Mouse (Mus musculus) megakaryocyte, embryonic 14.5 days (primary cell): ENCODE data around the gene Dnah11.

Experiments used
- FLI1 ChIP-seq: IDR thresholded peaks from 2 replicates; pipeline ENCODE4 v1.6.1; 2012; ENCODE audit warnings: low read length, inconsistent platforms, mixed read lengths
- GATA1 ChIP-seq: IDR thresholded peaks from 3 replicates; pipeline ENCODE4 v1.6.1; 2012; ENCODE audit warnings: mixed read lengths, low read length, inconsistent platforms, borderline replicate concordance

DNA sequence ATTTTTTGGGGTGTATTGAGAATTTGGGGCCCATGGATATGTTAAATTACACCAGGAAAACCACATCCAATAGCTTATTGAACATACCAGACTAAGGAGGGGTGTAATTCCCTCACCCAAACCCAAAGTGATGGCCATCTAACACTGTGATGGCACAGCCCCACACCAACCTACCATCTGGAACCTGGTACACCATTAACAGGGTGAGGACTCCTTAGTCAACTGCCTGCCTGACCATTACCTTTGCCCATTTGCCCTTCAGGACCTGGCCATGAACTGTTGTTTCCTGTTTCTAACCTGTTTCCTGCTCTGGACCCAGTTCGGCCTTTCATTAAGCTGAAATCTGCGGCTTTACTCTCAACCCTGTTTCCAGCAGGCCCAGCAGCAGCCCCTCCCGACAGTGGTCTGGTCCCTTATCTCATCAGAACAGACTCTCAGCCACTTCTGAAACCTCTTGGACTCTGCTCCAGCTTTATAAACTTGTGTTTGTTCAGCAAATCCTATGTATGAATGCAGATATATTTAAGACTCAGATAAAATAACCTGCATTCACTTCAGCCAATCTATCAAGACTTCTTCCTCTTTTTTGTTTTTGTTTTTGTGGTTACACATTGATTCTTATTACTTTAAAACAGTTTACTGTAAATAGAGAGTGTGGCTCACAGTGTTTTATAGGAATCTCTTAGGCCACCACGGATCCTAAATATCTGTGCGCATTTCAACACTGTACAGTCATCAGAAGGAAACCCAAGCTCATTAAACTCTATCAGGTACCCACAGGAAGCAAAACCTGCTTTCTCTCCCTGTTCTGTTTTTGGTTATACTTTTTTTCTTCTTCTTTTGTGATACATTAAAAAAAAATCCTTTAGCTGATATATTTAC lies 251.8 kb downstream of the Dnah11 start:
- TF ChIP-seq GATA1: no peak
- TF ChIP-seq FLI1: no peak
